Mouse (Mus musculus): Measurements from ENCODE around the gene Sema6d. TPM values are rescaled to one million over a fixed set of nuclear protein-coding genes. Genes with fewer than 3 reads are reported as not detected.

Sema6d gene
- polyA plus RNA-seq, 1 experiment = not detected

DNA sequence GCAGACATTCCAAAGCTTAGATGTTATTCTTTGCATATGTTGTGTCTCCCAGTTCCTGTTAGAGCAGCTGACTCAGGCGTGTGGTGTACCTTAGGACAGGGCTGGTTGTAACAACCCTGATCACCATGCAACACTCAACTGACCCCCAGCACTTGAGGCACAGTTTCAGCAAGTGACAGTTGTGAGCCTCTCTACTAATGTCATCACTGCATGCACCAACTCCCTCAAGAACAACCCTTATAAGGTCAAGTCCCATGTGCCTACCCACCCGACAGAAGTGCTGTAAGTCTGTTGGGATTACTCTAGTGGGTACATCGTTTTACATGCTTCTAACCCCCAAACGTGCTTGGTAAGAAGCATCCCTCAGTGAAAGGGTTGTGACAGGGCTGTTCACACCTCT lies 418.0 kb downstream of the Sema6d start:
- no peak for TF ChIP-seq GATA1 (IDR thresholded peaks at IDR 0.05; ENCODE audit: low read length)

DNA sequence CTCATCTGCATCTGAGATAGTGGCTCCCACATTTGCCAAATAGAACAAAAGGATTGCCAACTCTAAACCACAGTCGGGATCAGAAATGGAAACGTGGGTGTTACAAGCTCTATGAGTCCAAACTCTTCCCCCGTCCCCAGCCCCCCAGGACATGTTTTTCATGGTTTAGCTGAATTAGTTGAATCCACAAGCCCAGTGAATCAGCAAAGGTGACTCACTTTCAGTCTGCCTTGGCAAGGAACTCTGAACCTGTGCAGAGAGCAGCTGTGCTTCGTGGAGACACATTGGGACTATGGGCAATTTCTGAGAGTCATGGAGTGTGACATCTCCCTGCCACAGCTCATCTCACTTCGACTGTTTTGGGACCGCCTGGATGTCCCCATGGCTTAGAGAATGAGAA lies 419.7 kb downstream of the Sema6d start:
- no peak for TF ChIP-seq GATA1 (IDR thresholded peaks at IDR 0.05; ENCODE audit: low read length)

DNA sequence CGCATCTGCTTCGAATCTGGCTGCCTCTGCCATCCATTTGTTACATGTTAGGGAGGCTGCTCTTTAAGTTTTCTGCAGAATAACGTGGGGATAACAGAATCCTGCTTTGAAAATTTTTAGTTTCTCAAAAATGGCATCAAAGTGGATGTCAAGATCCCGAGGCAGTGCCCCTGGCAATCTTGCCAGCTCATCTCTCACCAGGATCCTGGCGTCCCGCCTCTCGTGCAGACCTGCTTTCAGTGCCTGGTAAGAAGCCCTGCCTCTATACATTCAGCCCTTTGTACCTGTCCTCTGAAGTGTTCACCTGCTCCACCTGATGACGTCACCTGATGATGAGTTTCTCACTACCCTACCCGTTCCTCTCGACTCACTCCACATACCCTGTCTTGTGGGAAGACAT lies 422.1 kb downstream of the Sema6d start:
- TF ChIP-seq GATA1 (IDR thresholded peaks at IDR 0.05; ENCODE audit: low read length) = no peak

DNA sequence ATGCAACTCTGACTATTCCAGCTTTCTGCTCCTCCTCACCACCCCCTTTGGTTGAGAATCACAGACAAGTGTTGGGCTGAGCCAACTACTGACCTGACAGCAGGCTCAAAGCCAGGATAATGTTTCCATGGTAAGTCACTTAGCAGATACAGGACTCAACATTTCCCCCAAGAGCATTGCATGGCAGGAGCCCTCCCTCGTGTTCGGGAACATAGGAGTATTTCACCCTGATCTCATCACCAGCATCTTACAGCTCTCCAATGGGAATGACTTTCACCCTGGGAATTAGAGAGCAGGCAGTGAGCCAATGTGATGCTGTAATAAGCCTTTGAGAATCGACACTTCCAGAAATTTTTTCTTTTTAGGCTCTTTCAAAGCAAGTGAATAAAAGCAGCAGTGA lies 432.7 kb downstream of the Sema6d start:
- no peak for TF ChIP-seq GATA1 (IDR thresholded peaks at IDR 0.05; ENCODE audit: low read length)

DNA sequence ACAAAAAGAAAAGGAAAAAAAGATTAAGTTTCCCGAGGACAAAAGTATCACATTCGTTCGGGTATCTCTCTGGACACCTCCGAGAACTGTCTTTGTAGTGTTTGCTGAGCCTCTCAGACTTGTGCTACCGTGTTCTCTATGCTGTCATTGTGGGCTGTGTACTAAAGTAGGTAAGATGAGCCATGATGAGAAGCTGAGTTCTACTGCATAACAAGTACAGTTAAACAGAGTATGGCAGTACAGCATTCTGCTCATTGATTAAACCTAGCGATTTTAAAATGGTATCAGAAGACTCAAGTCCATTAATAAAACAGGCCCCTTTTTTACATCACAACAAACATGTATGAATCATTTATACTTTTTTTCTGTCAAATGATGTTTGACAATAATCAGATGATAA lies 433.9 kb downstream of the Sema6d start:
- no peak for TF ChIP-seq GATA1 (IDR thresholded peaks at IDR 0.05; ENCODE audit: low read length)

DNA sequence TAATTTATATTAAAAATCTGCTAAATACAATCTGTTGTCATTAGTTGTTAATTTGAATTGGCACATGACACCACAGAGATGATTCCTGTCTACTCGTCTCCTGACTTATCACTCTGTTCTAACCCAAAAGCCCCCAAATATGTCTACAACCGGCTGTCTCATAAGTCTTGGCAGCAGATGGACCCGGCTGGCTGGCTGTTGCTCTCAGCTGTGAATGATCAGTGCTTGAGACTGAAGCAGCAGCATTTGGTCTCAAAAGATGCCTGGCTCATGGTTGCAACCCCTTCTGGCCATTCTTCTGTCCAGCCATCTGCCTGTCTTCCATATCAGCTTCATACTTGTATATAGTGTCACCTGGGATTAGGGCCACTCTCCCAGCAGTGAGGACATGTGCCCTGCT lies 434.4 kb downstream of the Sema6d start:
- TF ChIP-seq GATA1 (IDR thresholded peaks at IDR 0.05; ENCODE audit: low read length) = no peak

DNA sequence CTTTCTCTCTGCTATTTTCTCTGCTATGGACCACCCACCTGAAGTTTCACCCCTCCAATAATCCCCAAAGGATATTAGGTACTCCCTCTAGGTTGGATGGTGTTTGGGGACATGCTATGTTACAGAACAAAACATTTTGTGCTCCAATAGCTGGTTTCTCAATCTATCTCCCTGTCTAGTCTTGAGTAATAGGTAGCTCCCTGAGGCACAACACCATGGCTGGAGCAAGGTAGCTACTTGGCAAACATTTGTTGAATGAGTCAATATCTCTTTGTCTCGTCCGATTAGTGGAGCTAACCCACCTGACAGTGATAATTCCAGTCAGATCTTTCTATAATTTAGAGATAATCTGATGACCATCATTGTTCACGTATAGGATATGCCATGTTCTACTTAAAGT lies 437.9 kb downstream of the Sema6d start:
- no peak for TF ChIP-seq GATA1 (IDR thresholded peaks at IDR 0.05; ENCODE audit: low read length)

DNA sequence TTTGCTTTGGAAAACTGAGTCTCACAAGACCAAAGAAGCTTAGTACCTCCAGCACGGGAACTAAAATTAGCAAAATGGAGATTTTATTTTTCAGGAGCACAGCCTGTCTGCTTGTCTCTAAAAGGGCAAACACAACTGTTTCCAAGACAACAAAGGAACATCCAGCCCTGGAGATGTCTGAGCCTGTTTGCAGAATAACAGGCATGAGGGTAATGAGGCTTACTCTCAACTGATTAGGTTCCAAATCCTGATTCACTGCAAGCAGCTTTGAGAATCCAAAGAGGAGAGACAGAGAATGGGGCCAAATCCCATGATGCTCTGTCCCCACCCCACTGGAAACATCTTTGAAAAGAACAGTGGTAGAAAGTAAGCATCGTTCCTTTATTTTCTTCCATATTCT lies 440.7 kb downstream of the Sema6d start:
- no peak for TF ChIP-seq GATA1 (IDR thresholded peaks at IDR 0.05; ENCODE audit: low read length)

DNA sequence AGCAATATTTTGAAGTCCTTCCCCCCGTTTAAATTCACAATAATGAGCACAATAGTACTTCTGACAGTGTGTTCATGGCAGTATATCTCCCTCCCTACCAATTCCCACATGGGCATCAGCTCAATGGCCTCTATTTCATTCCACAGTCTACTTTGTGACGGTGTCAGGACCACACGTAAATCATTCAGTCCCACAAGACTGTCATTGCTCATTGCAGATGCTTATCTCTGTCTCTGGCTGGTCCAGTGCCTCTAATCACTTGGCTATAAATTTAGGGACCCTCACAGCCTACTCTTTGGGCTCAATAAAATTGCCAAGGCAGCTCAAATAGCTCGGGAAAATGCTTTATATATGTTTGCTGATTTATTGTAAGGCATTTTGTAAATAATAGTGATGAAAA lies 441.3 kb downstream of the Sema6d start:
- TF ChIP-seq GATA1 (IDR thresholded peaks at IDR 0.05; ENCODE audit: low read length) = no peak

DNA sequence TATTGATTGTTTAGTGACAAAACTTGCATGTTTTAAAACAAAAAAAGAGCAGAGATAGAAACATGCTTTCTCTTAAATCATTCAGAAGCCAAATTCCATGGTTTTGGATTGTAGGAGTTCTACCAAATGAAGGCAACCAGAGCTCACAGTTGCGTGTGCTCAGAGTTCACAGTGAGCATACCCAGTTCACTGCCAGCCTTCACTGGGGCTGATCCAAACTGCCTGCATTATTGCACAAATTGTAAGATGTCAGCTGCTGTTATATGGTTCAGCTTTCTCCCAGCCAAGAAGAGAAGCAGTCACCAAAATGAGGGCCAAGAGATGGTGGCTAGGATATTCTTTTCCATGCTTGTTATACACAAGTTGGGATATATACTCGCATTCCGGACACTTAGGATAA lies 443.1 kb downstream of the Sema6d start:
- TF ChIP-seq GATA1 (IDR thresholded peaks at IDR 0.05; ENCODE audit: low read length) = no peak

DNA sequence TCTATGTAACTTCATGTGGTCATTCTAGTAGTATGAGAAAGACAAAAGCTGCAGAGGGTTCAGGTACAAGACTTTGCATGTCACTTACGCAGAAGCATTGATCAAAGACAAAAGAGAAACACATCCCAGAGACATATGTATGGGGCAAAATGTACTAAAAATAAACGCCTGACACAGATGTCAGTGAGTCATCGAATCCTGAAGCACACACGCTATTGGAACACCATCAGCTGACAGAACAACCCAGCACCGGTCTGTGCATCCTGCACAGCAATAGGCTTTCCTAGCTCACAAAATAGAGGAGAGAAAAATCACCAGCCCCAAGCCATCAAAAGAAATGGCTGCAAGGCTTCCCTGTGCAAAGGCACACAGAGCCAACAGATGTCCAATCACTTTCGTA lies 443.8 kb downstream of the Sema6d start:
- no peak for TF ChIP-seq GATA1 (IDR thresholded peaks at IDR 0.05; ENCODE audit: low read length)

DNA sequence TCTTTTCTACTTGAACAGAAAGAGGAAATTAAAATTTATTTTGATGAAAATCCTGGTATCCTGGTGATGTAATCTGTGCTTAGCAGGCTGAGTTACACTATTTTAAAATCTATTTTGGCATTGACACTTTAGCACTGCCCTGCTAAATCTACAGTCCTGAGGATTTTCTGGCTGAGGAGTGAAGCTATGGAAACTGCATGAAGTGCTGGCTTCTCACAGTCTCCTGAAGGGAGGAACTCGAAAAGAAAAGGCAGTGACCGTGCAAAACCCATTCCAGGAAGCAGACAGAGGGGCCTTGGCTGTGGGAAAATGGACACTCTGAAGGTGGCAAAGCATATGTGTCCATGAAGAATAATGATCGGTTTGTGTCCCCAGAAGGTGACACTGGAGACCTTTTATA lies 460.5 kb downstream of the Sema6d start:
- no peak for TF ChIP-seq GATA1 (IDR thresholded peaks at IDR 0.05; ENCODE audit: low read length)

DNA sequence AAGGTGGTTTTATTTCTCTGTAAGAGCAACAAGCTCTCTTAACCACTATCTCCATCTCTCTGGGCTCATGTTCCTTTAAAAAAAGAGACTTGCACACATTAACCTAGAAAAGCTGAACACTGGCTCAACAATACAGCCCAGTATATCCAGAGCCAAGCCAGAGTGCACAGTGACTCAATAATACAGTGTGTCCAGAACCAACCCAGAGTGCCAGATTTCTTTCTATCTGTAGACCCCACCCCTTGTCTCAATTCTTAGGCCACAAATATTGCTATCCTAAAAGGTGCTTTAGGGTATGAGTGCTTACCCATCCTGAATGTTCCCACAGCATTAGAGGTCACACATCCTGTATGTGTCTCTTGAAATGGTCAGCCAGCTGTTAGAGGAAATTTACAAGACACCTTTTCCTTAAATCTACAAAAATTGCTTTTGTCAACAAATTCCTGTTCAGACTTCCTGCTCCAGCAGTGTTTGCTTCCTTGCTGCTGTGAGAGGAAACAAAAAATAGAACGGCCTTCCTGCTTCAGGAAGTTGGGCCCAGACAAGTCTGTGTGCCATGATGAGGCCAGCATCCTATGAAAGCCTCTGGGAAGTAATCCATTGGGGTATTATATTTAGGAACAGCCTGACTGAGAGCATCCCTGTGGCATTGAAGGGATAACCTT lies 465.1 kb downstream of the Sema6d start:
- TF ChIP-seq GATA1 (IDR thresholded peaks at IDR 0.05; ENCODE audit: low read length) = no peak

DNA sequence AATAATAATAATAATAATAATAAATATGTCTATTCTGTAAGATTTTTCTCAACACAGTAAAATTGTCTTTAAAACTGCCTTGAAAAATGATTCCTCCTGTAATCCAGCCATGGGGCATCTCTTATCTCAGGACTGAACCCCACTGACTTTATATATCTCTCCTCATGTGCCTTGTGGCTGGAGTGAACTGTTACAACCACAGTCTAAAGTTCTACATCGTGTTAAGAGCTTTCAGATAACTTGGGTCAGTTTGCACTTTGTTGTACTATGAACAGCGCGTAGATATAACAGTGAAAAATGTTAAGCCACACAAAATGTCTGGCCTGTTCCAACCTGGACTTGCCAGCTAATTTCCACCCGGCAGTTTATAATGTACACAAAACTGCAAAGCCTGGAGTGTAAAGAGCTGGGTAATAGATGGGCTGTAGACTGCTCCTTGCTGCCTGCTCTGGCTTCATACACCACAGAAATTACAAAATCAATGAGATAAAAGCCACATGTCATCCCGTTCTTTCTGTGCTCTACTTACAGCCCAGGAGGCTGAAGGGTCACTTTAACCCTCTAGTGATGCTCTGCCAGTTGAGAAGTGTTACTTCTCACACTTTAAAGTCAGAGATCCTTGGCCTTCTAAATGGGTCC lies 467.2 kb downstream of the Sema6d start:
- no peak for TF ChIP-seq GATA1 (IDR thresholded peaks at IDR 0.05; ENCODE audit: low read length)

DNA sequence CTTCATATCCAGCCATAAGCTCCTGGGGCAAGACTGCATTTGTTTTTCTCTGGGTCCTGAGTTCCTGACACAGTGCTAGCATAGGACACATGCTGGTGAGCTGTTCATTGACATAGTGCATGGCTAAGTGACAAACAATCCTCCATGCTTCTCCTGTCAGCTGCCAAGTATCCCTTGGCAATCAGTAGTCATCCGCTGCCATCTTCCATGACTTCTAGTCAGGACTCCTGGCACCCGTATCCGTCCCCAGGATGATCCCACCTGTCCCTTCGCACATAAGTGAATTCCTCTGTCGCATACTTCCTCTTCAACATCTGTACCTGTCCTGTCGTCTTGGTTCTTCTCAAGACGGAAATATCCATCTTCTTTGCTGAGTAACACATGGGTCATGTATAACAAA lies 468.3 kb downstream of the Sema6d start:
- no peak for TF ChIP-seq GATA1 (IDR thresholded peaks at IDR 0.05; ENCODE audit: low read length)

DNA sequence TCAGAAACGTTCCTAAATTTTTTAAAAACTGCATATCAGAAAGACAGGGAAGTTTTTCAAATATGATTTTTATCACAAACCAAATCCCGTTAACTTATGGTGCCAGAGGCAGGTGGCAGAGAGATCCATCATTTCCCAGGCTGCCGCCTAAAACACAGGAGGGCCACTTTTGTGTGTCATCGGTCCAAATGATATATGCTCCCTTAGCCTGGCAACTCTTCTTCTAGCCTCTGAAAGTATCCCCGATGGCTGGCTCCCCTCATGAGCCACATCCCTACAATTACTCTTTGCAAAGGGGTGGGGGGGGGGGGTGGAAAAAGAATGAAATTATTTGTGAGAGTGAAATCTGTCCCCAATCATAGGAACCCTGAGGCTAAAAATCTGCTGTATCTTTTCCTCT lies 471.9 kb downstream of the Sema6d start:
- TF ChIP-seq GATA1 (IDR thresholded peaks at IDR 0.05; ENCODE audit: low read length) = no peak

DNA sequence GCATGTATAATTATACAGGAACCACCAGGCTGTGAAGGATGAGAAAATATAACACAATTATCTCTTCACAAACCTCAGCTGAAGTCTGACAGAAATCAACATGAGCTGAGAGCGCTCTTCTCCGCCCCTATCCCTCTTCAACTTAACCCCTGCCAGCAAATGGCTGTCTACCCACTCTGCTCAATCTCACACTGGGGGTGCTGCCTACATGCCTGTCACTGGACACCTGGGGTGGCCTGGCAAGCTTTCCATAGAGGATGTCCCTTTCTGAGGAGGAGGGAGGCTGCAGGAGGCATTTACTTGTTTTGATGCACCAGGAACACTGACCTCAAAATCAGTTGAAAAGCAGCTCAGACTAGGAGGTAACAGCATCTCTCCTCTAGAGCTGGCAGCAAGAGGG lies 472.3 kb downstream of the Sema6d start:
- no peak for TF ChIP-seq GATA1 (IDR thresholded peaks at IDR 0.05; ENCODE audit: low read length)

DNA sequence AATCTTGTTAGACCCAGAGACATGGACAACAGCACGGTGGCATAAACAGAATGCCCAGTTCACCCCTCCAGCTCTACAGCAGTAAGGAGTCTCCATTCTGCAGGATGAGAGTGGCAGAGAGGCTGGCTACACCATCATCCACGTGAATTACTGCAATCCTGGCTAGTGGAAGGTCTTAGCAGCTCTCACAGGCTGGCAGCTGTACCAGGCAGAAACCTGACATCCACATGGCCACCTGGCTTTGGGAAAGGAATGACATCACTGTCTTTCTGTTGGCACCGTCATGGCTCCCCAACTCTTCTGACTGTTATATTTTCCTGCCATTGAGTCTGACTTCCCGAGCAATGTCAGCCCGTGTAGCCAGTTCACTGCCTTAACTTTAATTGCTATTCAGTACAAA lies 474.0 kb downstream of the Sema6d start:
- no peak for TF ChIP-seq GATA1 (IDR thresholded peaks at IDR 0.05; ENCODE audit: low read length)

All from G1E-ER4 (cell line).